20 mouse cellular contexts compared by ENCODE assay signal in the genomic region with DNA sequence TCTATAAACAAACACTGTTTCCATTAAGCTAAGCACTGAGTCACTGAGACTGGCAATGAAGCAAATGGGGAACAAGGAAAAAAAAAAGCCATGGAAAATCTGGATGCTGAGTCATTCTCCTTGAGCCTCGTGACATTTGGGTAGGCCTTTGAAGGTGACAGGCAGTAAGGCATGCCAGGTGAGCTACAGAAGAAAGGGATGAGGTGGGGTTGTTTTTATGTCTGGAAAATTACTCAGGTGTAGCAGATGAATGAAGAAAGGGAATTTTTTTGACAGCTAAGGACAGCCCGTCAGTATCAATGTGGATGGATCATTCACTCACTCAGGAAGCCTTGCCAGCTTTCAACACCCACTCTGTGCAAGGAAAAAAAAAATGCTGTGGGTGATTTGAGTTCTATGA.
DNase-seq lines count a peak whose midpoint lies in the region; ATAC-seq and TF ChIP-seq lines count a peak whose summit lies in the region.
"Had no signal": no experiment of that assay in that cellular context is flagged by ENCODE, and none has a peak within 500 bp of the region (broad histone marks: within the 10 kb centered on the region; RNA-seq: fewer than 3 reads in every experiment).

No protein-coding gene starts in this region.

- no peak overlapping the region for H3K9ac ChIP-seq in kidney, embryonic 15.5 days
- H3K9ac ChIP-seq in CH12.LX (ENCODE audit: insufficient read depth, low read depth) = no peak overlapping the region
- no peak overlapping the region for H3K9ac ChIP-seq in midbrain, embryonic 15.5 days
- no peak overlapping the region for H3K9ac ChIP-seq in forebrain, embryonic 11.5 days (ENCODE audit: low read length)
- H3K9ac ChIP-seq: embryonic facial prominence, embryonic 13.5 days; heart, embryonic 13.5 days; liver, postnatal 0 days; midbrain, embryonic 13.5 days; neural tube, embryonic 13.5 days had no signal

- peak; percentile 5 for DNase-seq in kidney, adult 9 months
- peak; percentile 42 for DNase-seq in CH12.LX (ENCODE audit: extremely low read depth)
- peak; percentile 7 for DNase-seq in adrenal gland, postnatal 14 days
- peak; percentile 5 to 26 for DNase-seq in layer of hippocampus, postnatal 36 days
- no peak for DNase-seq in spleen, postnatal 14 days (ENCODE audit: low spot score in 2 of 2)
- DNase-seq in forebrain, embryonic 11.5 days (ENCODE audit: low spot score) = no peak
- DNase-seq: cerebellum, adult 11 months; gastrocnemius, postnatal 36 days; kidney, postnatal 36 days; liver, postnatal 0 days; thymus, postnatal 4 days had no signal

- no peaks in the 10 kb centered on the region for H3K27me3 ChIP-seq in kidney, embryonic 15.5 days
- no peaks in the 10 kb centered on the region for H3K27me3 ChIP-seq in CH12.LX (replicated peaks)
- no peaks in the 10 kb centered on the region for H3K27me3 ChIP-seq in midbrain, embryonic 15.5 days (replicated peaks)
- no peaks in the 10 kb centered on the region for H3K27me3 ChIP-seq in forebrain, embryonic 11.5 days (ENCODE audit: control insufficient read depth, insufficient read depth, low read length)
- H3K27me3 ChIP-seq: embryonic facial prominence, embryonic 13.5 days; heart, embryonic 13.5 days; midbrain, embryonic 13.5 days; neural tube, embryonic 13.5 days had no signal

- H3K4me1 ChIP-seq in kidney, embryonic 15.5 days = no peaks in the 10 kb centered on the region
- peaks cover 0 to 21% of the 10 kb centered on the region in 2 experiments; a peak in 2 of 4 replicates for H3K4me1 ChIP-seq in CH12.LX (ENCODE audit: control insufficient read depth in 1 of 2, insufficient read depth in 2 of 2)
- H3K4me1 ChIP-seq in midbrain, embryonic 15.5 days = no peaks in the 10 kb centered on the region
- H3K4me1 ChIP-seq in forebrain, embryonic 11.5 days (replicated peaks; ENCODE audit: control insufficient read depth, insufficient read depth, low read length) = no peaks in the 10 kb centered on the region
- H3K4me1 ChIP-seq: embryonic facial prominence, embryonic 13.5 days; heart, embryonic 13.5 days; midbrain, embryonic 13.5 days; neural tube, embryonic 13.5 days had no signal

- in situ Hi-C loops in CH12.LX (cut with MboI; ENCODE audit: low pct_ligation_motif_present, low pct_unique_long_range_greater_than_20kb, low sequenced_read_pairs) = no loop called here

- ATAC-seq in kidney, embryonic 15.5 days (replicated peaks; ENCODE audit: low FRiP score) = no peak
- no peak for ATAC-seq in midbrain, embryonic 15.5 days (replicated peaks)
- no peak for ATAC-seq in forebrain, embryonic 11.5 days (replicated peaks; ENCODE audit: low FRiP score)
- ATAC-seq: forebrain, embryonic 14.5 days; intestine, embryonic 16.5 days; liver, postnatal 0 days; midbrain, embryonic 13.5 days had no signal

- 74% methylated on average over 2 of the region's 2 CpGs for WGBS in kidney, embryonic 15.5 days
- 81% methylated on average over 2 of the region's 2 CpGs for WGBS in midbrain, embryonic 15.5 days
- WGBS in forebrain, embryonic 11.5 days = 86% methylated on average over 2 of the region's 2 CpGs

- H3K4me2 ChIP-seq in kidney, embryonic 15.5 days = no peak overlapping the region
- H3K4me2 ChIP-seq in CH12.LX (ENCODE audit: insufficient read depth, low read depth, poor library complexity, severe bottlenecking) = no peak overlapping the region
- H3K4me2 ChIP-seq in midbrain, embryonic 15.5 days = no peak overlapping the region
- no peak overlapping the region for H3K4me2 ChIP-seq in forebrain, embryonic 11.5 days (ENCODE audit: low read depth, low read length, severe bottlenecking)
- H3K4me2 ChIP-seq: embryonic facial prominence, embryonic 13.5 days; heart, embryonic 13.5 days; midbrain, embryonic 13.5 days; neural tube, embryonic 13.5 days had no signal

- no peaks in the 10 kb centered on the region for H3K9me3 ChIP-seq in kidney, embryonic 15.5 days (replicated peaks)
- H3K9me3 ChIP-seq in CH12.LX (replicated peaks; ENCODE audit: low read length) = no peaks in the 10 kb centered on the region
- H3K9me3 ChIP-seq in midbrain, embryonic 15.5 days = no peaks in the 10 kb centered on the region
- H3K9me3 ChIP-seq in forebrain, embryonic 11.5 days (ENCODE audit: control insufficient read depth, low read length) = no peaks in the 10 kb centered on the region
- H3K9me3 ChIP-seq: embryonic facial prominence, embryonic 13.5 days; heart, embryonic 13.5 days; midbrain, embryonic 13.5 days; neural tube, embryonic 13.5 days had no signal

- no peaks in the 10 kb centered on the region for H3K36me3 ChIP-seq in kidney, embryonic 15.5 days
- H3K36me3 ChIP-seq in CH12.LX (replicated peaks in 1 of 2; ENCODE audit: control insufficient read depth in 1 of 2, insufficient read depth in 1 of 2, low read length in 1 of 2) = no peaks in the 10 kb centered on the region
- H3K36me3 ChIP-seq in midbrain, embryonic 15.5 days (replicated peaks) = no peaks in the 10 kb centered on the region
- no peaks in the 10 kb centered on the region for H3K36me3 ChIP-seq in forebrain, embryonic 11.5 days (ENCODE audit: control insufficient read depth, insufficient read depth, low read length)
- H3K36me3 ChIP-seq: embryonic facial prominence, embryonic 13.5 days; heart, embryonic 13.5 days; midbrain, embryonic 13.5 days; neural tube, embryonic 13.5 days had no signal

- no peak for TF ChIP-seq CTCF in CH12.LX (conservative IDR thresholded peaks at IDR 0.05 in 1 of 2, IDR thresholded peaks at IDR 0.05 in 1 of 2; ENCODE audit: low read depth in 2 of 2, low read length in 2 of 2)

- dilution Hi-C loops in CH12.LX (cut with MboI; ENCODE audit: extremely low pct_ligation_motif_present, extremely low pct_unique_long_range_greater_than_20kb, low sequenced_read_pairs) = no loop called here

- TF ChIP-seq EP300 in CH12.LX (IDR thresholded peaks at IDR 0.05; ENCODE audit: low read length) = no peak; the same call in 1 of the 2 replicates

- TF ChIP-seq RAD21 in CH12.LX (IDR thresholded peaks at IDR 0.05; ENCODE audit: low read depth, low read length) = no peak

- no peak overlapping the region for H3K4me3 ChIP-seq in kidney, embryonic 15.5 days (replicated peaks)
- no peak overlapping the region for H3K4me3 ChIP-seq in CH12.LX (replicated peaks in 1 of 3; ENCODE audit: low read depth in 2 of 3, low read length in 2 of 3, poor library complexity in 1 of 3)
- H3K4me3 ChIP-seq in midbrain, embryonic 15.5 days = no peak overlapping the region
- no peak overlapping the region for H3K4me3 ChIP-seq in forebrain, embryonic 11.5 days (ENCODE audit: low read depth, low read length)
- H3K4me3 ChIP-seq: embryonic facial prominence, embryonic 13.5 days; heart, embryonic 13.5 days; midbrain, embryonic 13.5 days; neural tube, embryonic 13.5 days had no signal

- no peak overlapping the region for H3K27ac ChIP-seq in kidney, embryonic 15.5 days
- H3K27ac ChIP-seq in CH12.LX (ENCODE audit: insufficient read depth, low read depth) = no peak overlapping the region
- no peak overlapping the region for H3K27ac ChIP-seq in midbrain, embryonic 15.5 days
- no peak overlapping the region for H3K27ac ChIP-seq in forebrain, embryonic 11.5 days (ENCODE audit: low read depth, low read length)
- H3K27ac ChIP-seq: embryonic facial prominence, embryonic 13.5 days; heart, embryonic 13.5 days; macrophage; midbrain, embryonic 13.5 days; neural tube, embryonic 13.5 days had no signal

- no peak for TF ChIP-seq POLR2A in CH12.LX (IDR thresholded peaks at IDR 0.05; ENCODE audit: low read depth, low read length)

- H3K79me2 ChIP-seq in CH12.LX (replicated peaks; ENCODE audit: control insufficient read depth, extremely low read depth, insufficient read depth, poor library complexity, severe bottlenecking) = no peaks in the 10 kb centered on the region

TF ChIP-seq in CH12.LX, 34 proteins besides CTCF, POLR2A, EP300 and RAD21:
- 0 out of 2 replicates have a peak, but pooled peaks have one; percentile 3 for TF ChIP-seq ETS1 (conservative IDR thresholded peaks at IDR 0.05; ENCODE audit: low read depth, low read length)
- TF ChIP-seq POLR2AphosphoS2 (IDR thresholded peaks at IDR 0.05; ENCODE audit: low read depth, low read length) = no peak
- TF ChIP-seq MXI1 (IDR thresholded peaks at IDR 0.05; ENCODE audit: low read depth, low read length) = no peak

Comparison
In these comparisons a context has a peak if more than half of its experiments do, and no peak if none do; other contexts are left out.
1. DNase-seq: peak in kidney, adult 9 months (single experiment), CH12.LX (single experiment), adrenal gland, postnatal 14 days (single experiment) and layer of hippocampus, postnatal 36 days (2 of 2); none in spleen, postnatal 14 days (0 of 2) and forebrain, embryonic 11.5 days (single experiment).